Mouse (Mus musculus) testis, adult 2 months (tissue): ENCODE measurements at regions not wholly inside any gene's neighbourhood (a gene's known extent, or its start where the extent isn't known, plus 50 kb on each side); places are given as distances from the start of the nearest gene placed in this dataset.
A peak's percentile ranks its signal among the peaks of the same experiment; 100 is the strongest.

ENCODE experiments used
- CTCF ChIP-seq: fragments of 200-500 bp; IDR thresholded peaks from 2 replicates; pipeline ENCODE4 v1.5.1; 2012; ENCODE audit warnings: low read depth, mild to moderate bottlenecking, inconsistent platforms, low read length, moderate library complexity; ENCODE audit not compliant: control insufficient read depth, insufficient read depth, insufficient replicate concordance
- POLR2A ChIP-seq: fragments of 200-500 bp; IDR thresholded peaks from 2 replicates; pipeline ENCODE4 v1.6.1; 2012; ENCODE audit warnings: low read depth, mild to moderate bottlenecking, inconsistent platforms, low read length, moderate library complexity; ENCODE audit not compliant: control insufficient read depth

- 0 out of 2 replicates have a peak, but pooled peaks have one; percentile 31 for TF ChIP-seq POLR2A
- no peak for TF ChIP-seq CTCF
Observed at GRCm38 (mm10) chr9:57317531-57318201, 55.3 kb upstream of the 1700017B05Rik start.
